In genomic region chr9:121195106-121195505, GRCm38 (mm10) we compare ENCODE assay signal across 25 mouse cellular contexts.
DNase-seq lines count a peak whose midpoint lies in the region; ATAC-seq lines count a peak whose summit lies in the region.
"Had no signal": no experiment of that assay in that cellular context is flagged by ENCODE, and none has a peak within 500 bp of the region (broad histone marks: within the 10 kb centered on the region; RNA-seq: fewer than 3 reads in every experiment).

No protein-coding gene starts in this region.

- 91% methylated on average over 4 of the region's 4 CpGs for WGBS in forebrain, embryonic 11.5 days
- 96% methylated on average over 4 of the region's 4 CpGs for WGBS in forebrain, embryonic 12.5 days
- 97% methylated on average over 4 of the region's 4 CpGs for WGBS in heart, embryonic 10.5 days

- H3K4me2 ChIP-seq in forebrain, embryonic 11.5 days (ENCODE audit: low read depth, low read length, severe bottlenecking): no peak overlapping the region
- no peak overlapping the region for H3K4me2 ChIP-seq in forebrain, embryonic 12.5 days
- H3K4me2 ChIP-seq: embryonic facial prominence, embryonic 12.5 days; forebrain, embryonic 13.5 days; forebrain, embryonic 15.5 days had no signal

- intact Hi-C loops in heart, postnatal 25 days (cut with DNase I): no loop called here

- H3K4me1 ChIP-seq in forebrain, embryonic 11.5 days (replicated peaks; ENCODE audit: control insufficient read depth, insufficient read depth, low read length): no peaks in the 10 kb centered on the region
- no peaks in the 10 kb centered on the region for H3K4me1 ChIP-seq in forebrain, embryonic 12.5 days
- no peaks in the 10 kb centered on the region for H3K4me1 ChIP-seq in heart, embryonic 10.5 days
- H3K4me1 ChIP-seq: embryonic facial prominence, embryonic 10.5 days; embryonic facial prominence, embryonic 12.5 days; forebrain, embryonic 13.5 days; forebrain, embryonic 15.5 days had no signal

- H3K36me3 ChIP-seq in forebrain, embryonic 11.5 days (ENCODE audit: control insufficient read depth, insufficient read depth, low read length): no peaks in the 10 kb centered on the region
- peaks cover 31% of the 10 kb centered on the region for H3K36me3 ChIP-seq in forebrain, embryonic 12.5 days (replicated peaks)
- peaks cover 15% of the 10 kb centered on the region for H3K36me3 ChIP-seq in heart, embryonic 10.5 days
- H3K36me3 ChIP-seq: G1E had no signal

- no peak for ATAC-seq in forebrain, embryonic 11.5 days (replicated peaks; ENCODE audit: low FRiP score)
- no peak for ATAC-seq in forebrain, embryonic 12.5 days (ENCODE audit: low FRiP score)
- ATAC-seq: activated CD4-positive, CD25-positive, alpha-beta regulatory T cell, adult 4 months; CD4-positive, CD25-positive, alpha-beta regulatory T cell, adult 4 months; forebrain, embryonic 13.5 days; forebrain, embryonic 15.5 days; forebrain, postnatal 0 days; Patski had no signal

- no peak overlapping the region for H3K4me3 ChIP-seq in forebrain, embryonic 11.5 days (ENCODE audit: low read depth, low read length)
- H3K4me3 ChIP-seq in forebrain, embryonic 12.5 days (replicated peaks): no peak overlapping the region
- no peak overlapping the region for H3K4me3 ChIP-seq in heart, embryonic 10.5 days
- H3K4me3 ChIP-seq: embryonic facial prominence, embryonic 10.5 days; embryonic facial prominence, embryonic 12.5 days; forebrain, embryonic 13.5 days; forebrain, embryonic 15.5 days had no signal

- DNase-seq in forebrain, embryonic 11.5 days (ENCODE audit: low spot score): peak; percentile 9
- DNase-seq in heart, embryonic 10.5 days (ENCODE audit: low spot score): peak; percentile 64
- DNase-seq in heart, postnatal 25 days (ENCODE audit: low spot score): no peak
- peak; percentile 1 for DNase-seq in thymus, postnatal 4 days
- DNase-seq in thymus, postnatal 0 days (ENCODE audit: low spot score): no peak
- DNase-seq: adrenal gland, adult 8-10 months; adrenal gland, postnatal 14 days; adrenal gland, postnatal 36 days; B cell, adult 2 months; cerebellum, adult 11-12 months; cerebellum, adult 2 months; cerebellum, adult 9-10 months; cerebellum, postnatal 10 days; cerebellum, postnatal 25 days; forebrain, postnatal 0 days had no signal

- peaks cover 8% of the 10 kb centered on the region; the same call in 1 of the 2 replicates for H3K9me3 ChIP-seq in forebrain, embryonic 11.5 days (ENCODE audit: control insufficient read depth, low read length)
- peaks cover 21% of the 10 kb centered on the region for H3K9me3 ChIP-seq in forebrain, embryonic 12.5 days
- H3K9me3 ChIP-seq in heart, embryonic 10.5 days: peaks cover 22% of the 10 kb centered on the region
- H3K9me3 ChIP-seq: forebrain, embryonic 15.5 days had no signal

- H3K27me3 ChIP-seq in forebrain, embryonic 11.5 days (ENCODE audit: control insufficient read depth, insufficient read depth, low read length): no peaks in the 10 kb centered on the region
- no peaks in the 10 kb centered on the region for H3K27me3 ChIP-seq in forebrain, embryonic 12.5 days
- no peaks in the 10 kb centered on the region for H3K27me3 ChIP-seq in heart, embryonic 10.5 days (ENCODE audit: insufficient read depth, poor library complexity, severe bottlenecking)
- H3K27me3 ChIP-seq: CH12.LX; embryonic facial prominence, embryonic 12.5 days; forebrain, embryonic 13.5 days; forebrain, embryonic 15.5 days; Patski had no signal

- H3K9ac ChIP-seq in forebrain, embryonic 11.5 days (ENCODE audit: low read length): no peak overlapping the region
- no peak overlapping the region for H3K9ac ChIP-seq in forebrain, embryonic 12.5 days
- H3K9ac ChIP-seq: embryonic facial prominence, embryonic 12.5 days; forebrain, embryonic 13.5 days; forebrain, embryonic 15.5 days; forebrain, postnatal 0 days had no signal

- H3K27ac ChIP-seq in forebrain, embryonic 11.5 days (ENCODE audit: low read depth, low read length): no peak overlapping the region
- H3K27ac ChIP-seq in forebrain, embryonic 12.5 days: no peak overlapping the region
- no peak overlapping the region for H3K27ac ChIP-seq in heart, embryonic 10.5 days
- H3K27ac ChIP-seq: embryonic facial prominence, embryonic 10.5 days; embryonic facial prominence, embryonic 12.5 days; forebrain, embryonic 13.5 days; forebrain, embryonic 15.5 days had no signal

Comparison
In these comparisons a context has a peak if more than half of its experiments do, and no peak if none do; other contexts are left out.
1. DNase-seq: peak in forebrain, embryonic 11.5 days (single experiment), heart, embryonic 10.5 days (single experiment) and thymus, postnatal 4 days (single experiment); none in heart, postnatal 25 days (single experiment) and thymus, postnatal 0 days (single experiment).